Mouse (Mus musculus): ENCODE measurements around the gene Elovl5.
"Not testable (repeated sequence)": the region's sequence is repeated elsewhere in the genome, so short reads cannot be mapped to it uniquely, and the experiment has no call there.

- TF ChIP-seq CTCF (IDR thresholded peaks at IDR 0.05; ENCODE audit: low read depth, low read length); POLR2A (IDR thresholded peaks at IDR 0.05; ENCODE audit: insufficient read depth, low read length); EP300 (IDR thresholded peaks at IDR 0.05; ENCODE audit: insufficient read depth, low read depth, low read length): not testable (repeated sequence)
Measured at GRCm38 (mm10) chr9:77993538-77994255, 76.5 kb downstream of the Elovl5 start.

Measured in ES-Bruce4 (cell line).